Mouse (Mus musculus) MEL (cell line): ENCODE measurements around the gene Slit2. TPM values are rescaled to one million over a fixed set of nuclear protein-coding genes. Genes with fewer than 3 reads are reported as not detected.

Source experiments
- DNase-seq: peaks from one replicate; pipeline ENCODE4 v3.0.0; 2011; ENCODE audit warnings: low read depth, low spot score
- H3K27ac ChIP-seq: 2 replicates; pipeline ENCODE4 v1.5.1; 2012; ENCODE audit warnings: low read depth, mild to moderate bottlenecking, control low read depth, low read length, moderate library complexity; ENCODE audit not compliant: control insufficient read depth
- H3K27me3 ChIP-seq, 2 experiments: fragments of 150-350 bp in 1 of 2; sonication (generic) in 1 of 2; 2 replicates each; pipeline ENCODE4 v1.6.1; 2012; ENCODE audit warnings: low read length in 2 of 2, mild to moderate bottlenecking in 2 of 2, improper control_type of control experiment in 1 of 2, moderate library complexity in 1 of 2; ENCODE audit not compliant: insufficient read depth in 2 of 2, control insufficient read depth in 1 of 2
- H3K36me3 ChIP-seq, 2 experiments: 2 replicates each; pipeline ENCODE4 v1.6.1; 2012 to 2014; ENCODE audit warnings: low read length in 2 of 2, improper control_type of control experiment in 1 of 2, inconsistent platforms in 1 of 2, mild to moderate bottlenecking in 1 of 2; ENCODE audit not compliant: insufficient read depth in 2 of 2, control insufficient read depth in 1 of 2
- H3K4me1 ChIP-seq, 2 experiments: fragments of 150-350 bp in 1 of 2; sonication (generic) in 1 of 2; 2 replicates each; pipeline ENCODE4 v1.6.1; 2012; ENCODE audit warnings: low read length in 2 of 2, improper control_type of control experiment in 1 of 2, mild to moderate bottlenecking in 1 of 2; ENCODE audit not compliant: insufficient read depth in 2 of 2, control insufficient read depth in 1 of 2
- H3K4me3 ChIP-seq, 2 experiments: fragments of 150-350 bp in 1 of 2; sonication (generic) in 1 of 2; 2 replicates each; pipeline ENCODE4 v1.5.1; 2012; ENCODE audit warnings: low read depth in 2 of 2, low read length in 2 of 2, mild to moderate bottlenecking in 2 of 2, moderate library complexity in 2 of 2, control low read depth in 1 of 2, improper control_type of control experiment in 1 of 2; ENCODE audit not compliant: control insufficient read depth in 1 of 2, insufficient read depth in 1 of 2
- H3K79me2 ChIP-seq: 2 replicates; pipeline ENCODE4 v1.6.1; 2012; ENCODE audit warnings: mild to moderate bottlenecking, low read length, moderate library complexity; ENCODE audit not compliant: control insufficient read depth, poor library complexity, insufficient read depth
- H3K9ac ChIP-seq: 2 replicates; pipeline ENCODE4 v1.6.1; 2012; ENCODE audit warnings: low read depth, mild to moderate bottlenecking, control low read depth, low read length, moderate library complexity; ENCODE audit not compliant: control insufficient read depth, poor library complexity, severe bottlenecking
- H3K9me3 ChIP-seq: fragments of 150-350 bp; sonication (generic); replicated peaks from 2 replicates; pipeline ENCODE4 v1.6.1; 2012; ENCODE audit warnings: mild to moderate bottlenecking, low read length, improper control_type of control experiment, moderate library complexity; ENCODE audit not compliant: insufficient read depth
- CHD1 ChIP-seq: IDR thresholded peaks from 2 replicates; pipeline ENCODE4 v1.6.1; 2012; ENCODE audit warnings: low read depth, mild to moderate bottlenecking, inconsistent platforms, low read length, improper control_type of control experiment
- CHD2 ChIP-seq: IDR thresholded peaks from 2 replicates; pipeline ENCODE4 v1.6.1; 2011; ENCODE audit warnings: low read length, improper control_type of control experiment
- CTCF ChIP-seq, 3 experiments: IDR thresholded peaks in 2 of 3; conservative IDR thresholded peaks in 1 of 3; 2 replicates each; pipeline ENCODE4 v1.5.1; 2011 to 2012; ENCODE audit warnings: low read length in 3 of 3, low read depth in 2 of 3, mild to moderate bottlenecking in 2 of 3, improper control_type of control experiment in 1 of 3, inconsistent platforms in 1 of 3, mixed read lengths in 1 of 3, moderate library complexity in 1 of 3; ENCODE audit not compliant: control insufficient read depth in 1 of 3, insufficient read depth in 1 of 3, poor library complexity in 1 of 3, severe bottlenecking in 1 of 3
- E2F4 ChIP-seq: IDR thresholded peaks from 2 replicates; pipeline ENCODE4 v1.6.1; 2011; ENCODE audit warnings: low read depth, low read length, improper control_type of control experiment, borderline replicate concordance
- ELF1 ChIP-seq: IDR thresholded peaks from 2 replicates; pipeline ENCODE4 v1.6.1; 2014; ENCODE audit warnings: low read depth, mild to moderate bottlenecking, inconsistent platforms, low read length, improper control_type of control experiment, moderate library complexity
- GABPA ChIP-seq: IDR thresholded peaks from 2 replicates; pipeline ENCODE4 v1.6.1; 2012; ENCODE audit warnings: low read depth, mild to moderate bottlenecking, inconsistent platforms, low read length, improper control_type of control experiment, moderate library complexity
- HCFC1 ChIP-seq: IDR thresholded peaks from 2 replicates; pipeline ENCODE4 v1.6.1; 2012; ENCODE audit warnings: low read depth, mild to moderate bottlenecking, inconsistent platforms, low read length, improper control_type of control experiment, moderate library complexity
- MAFK ChIP-seq: IDR thresholded peaks from 2 replicates; pipeline ENCODE4 v1.6.1; 2011; ENCODE audit warnings: low read depth, mild to moderate bottlenecking, low read length, improper control_type of control experiment, borderline replicate concordance
- MXI1 ChIP-seq: IDR thresholded peaks from 2 replicates; pipeline ENCODE4 v1.6.1; 2011; ENCODE audit warnings: mild to moderate bottlenecking, low read depth, low read length, improper control_type of control experiment
- MYB ChIP-seq: IDR thresholded peaks from 2 replicates; pipeline ENCODE4 v1.6.1; 2011; ENCODE audit warnings: mild to moderate bottlenecking, low read depth, low read length, improper control_type of control experiment
- MYC ChIP-seq: IDR thresholded peaks from 2 replicates; pipeline ENCODE4 v1.6.1; 2011; ENCODE audit warnings: low read depth, mild to moderate bottlenecking, low read length, improper control_type of control experiment, moderate library complexity
- POLR2AphosphoS2 ChIP-seq: IDR thresholded peaks from 2 replicates; pipeline ENCODE4 v1.6.1; 2011; ENCODE audit warnings: low read length, improper control_type of control experiment
- RAD21 ChIP-seq: IDR thresholded peaks from 2 replicates; pipeline ENCODE4 v1.6.1; 2011; ENCODE audit warnings: mild to moderate bottlenecking, low read depth, low read length, improper control_type of control experiment
- SIN3A ChIP-seq: IDR thresholded peaks from 2 replicates; pipeline ENCODE4 v1.6.1; 2012; ENCODE audit warnings: low read length, improper control_type of control experiment, inconsistent platforms
- SMC3 ChIP-seq: IDR thresholded peaks from 2 replicates; pipeline ENCODE4 v1.6.1; 2011; ENCODE audit warnings: low read depth, low read length, improper control_type of control experiment
- TAL1 ChIP-seq: IDR thresholded peaks from 2 replicates; pipeline ENCODE4 v1.6.1; 2012; ENCODE audit warnings: mild to moderate bottlenecking, inconsistent platforms, low read length, moderate library complexity, mixed read lengths
- TBP ChIP-seq: IDR thresholded peaks from 2 replicates; pipeline ENCODE4 v1.8.0; 2011; ENCODE audit warnings: low read depth, low read length, improper control_type of control experiment
- UBTF ChIP-seq: IDR thresholded peaks from 2 replicates; pipeline ENCODE4 v1.6.1; 2012; ENCODE audit warnings: low read depth, mild to moderate bottlenecking, inconsistent platforms, low read length, improper control_type of control experiment, moderate library complexity, borderline replicate concordance; ENCODE audit not compliant: insufficient read depth
- USF2 ChIP-seq, 2 experiments: IDR thresholded peaks; 2 replicates each; pipeline ENCODE4 v1.6.1; 2011 to 2012; ENCODE audit warnings: improper control_type of control experiment in 2 of 2, low read length in 2 of 2, borderline replicate concordance in 1 of 2, inconsistent platforms in 1 of 2, low read depth in 1 of 2, mild to moderate bottlenecking in 1 of 2; ENCODE audit not compliant: insufficient read depth in 1 of 2
- ZMIZ1 ChIP-seq: IDR thresholded peaks from 2 replicates; pipeline ENCODE4 v1.6.1; 2012; ENCODE audit warnings: low read depth, mild to moderate bottlenecking, inconsistent platforms, low read length, improper control_type of control experiment, moderate library complexity
- polyA plus RNA-seq, 2 experiments: library from polyadenylated mRNA; stranded (reverse) in 1 of 2; unstranded in 1 of 2; fragments of >175 nt in 1 of 2; fragments of >200 nt in 1 of 2; gene quantifications; 2 replicates each; pipeline versions ENCODE4 v1.2.1 to v1.2.4; 2012; ENCODE audit warnings: low replicate concordance in 2 of 2, low read depth in 1 of 2; ENCODE audit not compliant: insufficient read length in 2 of 2, insufficient read depth in 1 of 2, missing spikeins in 1 of 2
- total RNA-seq: library from RNA; depleted of rRNA; stranded (reverse); fragments of 300-350 nt; gene quantifications from 2 replicates; pipeline ENCODE4 v1.2.3, GENCODE M21; 2012

The Slit2 gene
- total and polyA plus RNA-seq, 3 experiments: not detected

DNA sequence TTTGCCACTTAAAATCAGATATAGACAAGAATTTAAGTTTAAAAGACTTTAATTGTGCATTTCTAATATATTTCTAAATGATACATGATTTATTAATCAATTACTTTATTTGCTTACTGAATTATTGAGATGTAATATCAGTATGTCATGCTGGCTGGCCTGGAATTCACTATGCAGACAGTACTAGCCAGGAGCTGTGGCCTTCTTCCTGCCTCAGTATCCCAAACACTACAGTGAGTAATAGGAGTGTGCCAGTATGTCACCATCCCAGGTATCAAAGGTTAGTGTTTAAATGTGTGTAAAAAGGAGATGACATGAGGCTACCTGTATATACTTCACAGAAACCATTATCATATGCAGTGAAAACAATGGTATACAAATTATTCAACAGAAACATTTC lies 23.1 kb downstream of the Slit2 start:
- DNase-seq: no peak
- Histone ChIP-seq H3K4me3 (no peak overlapping the region), H3K4me1 (no peaks in the 10 kb centered on the region), H3K79me2 (no peaks in the 10 kb centered on the region), H3K27ac (no peak overlapping the region), H3K36me3 (no peaks in the 10 kb centered on the region), H3K27me3 (no peaks in the 10 kb centered on the region; a peak in 1 of 4 replicates), H3K9me3 (no peaks in the 10 kb centered on the region), H3K9ac (no peak overlapping the region)
- no peak for TF ChIP-seq POLR2AphosphoS2
- TF ChIP-seq E2F4: no peak
- TF ChIP-seq MXI1: no peak

DNA sequence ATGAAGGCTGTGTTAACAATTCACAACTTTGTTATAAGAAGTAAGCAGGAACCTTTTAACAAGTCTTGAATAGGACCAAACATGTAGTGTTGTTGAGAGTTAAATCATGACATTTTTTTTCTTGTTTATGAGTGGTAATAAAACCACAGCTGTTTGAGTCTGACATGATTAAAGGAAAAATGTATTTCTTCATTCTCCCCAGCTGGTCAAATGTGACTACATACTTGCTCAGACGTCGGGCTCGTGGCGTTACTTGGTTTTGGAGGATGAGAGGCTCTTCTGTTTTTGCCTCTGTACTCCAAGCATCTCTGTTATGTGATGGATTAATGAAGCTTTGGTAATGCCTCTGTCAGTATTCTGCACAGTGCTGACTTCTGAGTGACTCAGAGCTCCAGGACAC lies 40.5 kb downstream of the Slit2 start:
- Histone ChIP-seq H3K36me3 (no peaks in the 10 kb centered on the region), H3K79me2 (no peaks in the 10 kb centered on the region), H3K27me3 (no peaks in the 10 kb centered on the region), H3K4me3 (no peak overlapping the region), H3K4me1 (no peaks in the 10 kb centered on the region), H3K9me3 (no peaks in the 10 kb centered on the region)
- no peak for DNase-seq
- TF ChIP-seq CHD2 (no peak), RAD21 (no peak), MAFK (no peak), ELF1 (no peak), GABPA (no peak), MYB (no peak), TBP (no peak), SMC3 (no peak), MXI1 (no peak), HCFC1 (no peak), USF2 (IDR thresholded peaks at IDR 0.05; ENCODE audit: borderline replicate concordance in 1 of 2, insufficient read depth in 1 of 2, low read depth in 1 of 2, low read length in 2 of 2) (no peak), UBTF (no peak), MYC (no peak), CHD1 (no peak)
- TF ChIP-seq, all 39 proteins: peak for 0
- Histone ChIP-seq H3K9ac (no peak overlapping the region), H3K27ac (no peak overlapping the region)

GRCm38 (mm10) chr5:48034875-48035274 lies 51.9 kb downstream of the Slit2 start:
- no peak for TF ChIP-seq MAFK
- TF ChIP-seq UBTF: no peak
- no peak for TF ChIP-seq CHD2
- TF ChIP-seq MXI1: no peak
- TF ChIP-seq TAL1: no peak
- TF ChIP-seq CTCF (IDR thresholded peaks at IDR 0.05 in 2 of 3, conservative IDR thresholded peaks at IDR 0.05 in 1 of 3; ENCODE audit: control insufficient read depth in 1 of 3, insufficient read depth in 1 of 3, low read depth in 2 of 3, low read length in 3 of 3, poor library complexity in 1 of 3, severe bottlenecking in 1 of 3): no peak
- no peak for TF ChIP-seq SIN3A
- TF ChIP-seq SMC3: no peak
- no peak for TF ChIP-seq ZMIZ1
- TF ChIP-seq RAD21: no peak
- TF ChIP-seq MYC: no peak
- no peak for TF ChIP-seq E2F4
- no peak for TF ChIP-seq HCFC1
- Histone ChIP-seq H3K27me3 (no peaks in the 10 kb centered on the region), H3K27ac (no peak overlapping the region)

More at GRCm38 (mm10) chr5:48034875-48035274, 51.9 kb downstream of the Slit2 start:
- Histone ChIP-seq H3K9ac (no peak overlapping the region), H3K36me3 (no peaks in the 10 kb centered on the region), H3K4me3 (no peak overlapping the region), H3K79me2 (no peaks in the 10 kb centered on the region), H3K9me3 (no peaks in the 10 kb centered on the region), H3K4me1 (no peaks in the 10 kb centered on the region)
- no peak for DNase-seq
